Comparison of ENCODE assay signal across 30 mouse cellular contexts in genomic region chr6:99784285-99784684, GRCm38 (mm10). TPM values are rescaled to one million over a fixed set of nuclear protein-coding genes. Genes with fewer than 3 reads are reported as not detected.
DNase-seq lines count a peak whose midpoint lies in the region; ATAC-seq and TF ChIP-seq lines count a peak whose summit lies in the region.
"Had no signal": no experiment of that assay in that cellular context is flagged by ENCODE, and none has a peak within 500 bp of the region (broad histone marks: within the 10 kb centered on the region; RNA-seq: fewer than 3 reads in every experiment).

No protein-coding gene starts in this region.

- H3K4me3 ChIP-seq in midbrain, embryonic 14.5 days (replicated peaks; ENCODE audit: low read depth, low read length) = no peak overlapping the region
- no peak overlapping the region for H3K4me3 ChIP-seq in midbrain, embryonic 15.5 days
- H3K4me3 ChIP-seq in forebrain, postnatal 0 days (ENCODE audit: low read depth, low read length) = no peak overlapping the region
- H3K4me3 ChIP-seq: gastrocnemius, adult 2 months; heart, embryonic 15.5 days; intestine, embryonic 15.5 days; limb, embryonic 12.5 days; liver, embryonic 12.5 days had no signal

- H3K9ac ChIP-seq in midbrain, embryonic 14.5 days (replicated peaks; ENCODE audit: low read length) = no peak overlapping the region
- H3K9ac ChIP-seq in midbrain, embryonic 15.5 days = no peak overlapping the region
- no peak overlapping the region for H3K9ac ChIP-seq in forebrain, postnatal 0 days
- H3K9ac ChIP-seq: heart, embryonic 15.5 days; intestine, embryonic 15.5 days; limb, embryonic 12.5 days; liver, embryonic 12.5 days had no signal

- no peak for TF ChIP-seq CTCF in forebrain, postnatal 0 days (IDR thresholded peaks at IDR 0.05; ENCODE audit: low read depth)

- no peak overlapping the region for H3K4me2 ChIP-seq in midbrain, embryonic 14.5 days (ENCODE audit: low read length)
- no peak overlapping the region for H3K4me2 ChIP-seq in midbrain, embryonic 15.5 days
- no peak overlapping the region for H3K4me2 ChIP-seq in forebrain, postnatal 0 days (ENCODE audit: low read depth)
- H3K4me2 ChIP-seq: heart, embryonic 15.5 days; intestine, embryonic 15.5 days; limb, embryonic 12.5 days; liver, embryonic 12.5 days; midbrain, embryonic 11.5 days had no signal

- no peaks in the 10 kb centered on the region for H3K36me3 ChIP-seq in midbrain, embryonic 14.5 days (ENCODE audit: control insufficient read depth, insufficient read depth, low read length)
- H3K36me3 ChIP-seq in midbrain, embryonic 15.5 days (replicated peaks) = no peaks in the 10 kb centered on the region
- H3K36me3 ChIP-seq in forebrain, postnatal 0 days (ENCODE audit: insufficient read depth) = no peaks in the 10 kb centered on the region
- H3K36me3 ChIP-seq: heart, embryonic 15.5 days; intestine, embryonic 15.5 days; limb, embryonic 12.5 days; liver, embryonic 12.5 days had no signal

- 54% methylated on average over 8 of the region's 8 CpGs for WGBS in midbrain, embryonic 14.5 days
- 48% methylated on average over 8 of the region's 8 CpGs for WGBS in midbrain, embryonic 15.5 days
- 14% methylated on average over 8 of the region's 8 CpGs for WGBS in forebrain, postnatal 0 days

- DNase-seq in frontal cortex, postnatal 14 days (ENCODE audit: low spot score in 2 of 2) = no peak
- DNase-seq in midbrain, embryonic 14.5 days = peak; percentile 21
- peak; percentile 57 for DNase-seq in brain, embryonic 18.5 days (ENCODE audit: low read depth, low spot score)
- DNase-seq in forebrain, postnatal 0 days = peak; percentile 74
- DNase-seq in ovary, postnatal 36 days (ENCODE audit: low spot score) = no peak
- DNase-seq in urinary bladder, adult 2 months (ENCODE audit: low spot score) = no peak
- DNase-seq: adrenal gland, postnatal 10 days; cerebellum, adult 11 months; cerebellum, adult 9-11 months; gastrocnemius, adult 2 months; kidney, postnatal 36 days; lung, adult 18-20 months; lung, postnatal 10 days; right cerebral cortex, adult 18-20 months; spleen, adult 18-20 months; thymus, postnatal 14 days had no signal

- ATAC-seq in frontal cortex, adult (ENCODE audit: low TSS enrichment) = peak; percentile 41; the same call in 1 of the 2 replicates
- ATAC-seq in midbrain, embryonic 14.5 days (ENCODE audit: low FRiP score, low TSS enrichment) = no peak
- ATAC-seq in midbrain, embryonic 15.5 days (replicated peaks) = no peak
- ATAC-seq in forebrain, postnatal 0 days = peak; percentile 81
- ATAC-seq: hindbrain, embryonic 16.5 days; intestine, embryonic 15.5 days; liver, embryonic 12.5 days had no signal

- H3K27me3 ChIP-seq in midbrain, embryonic 14.5 days (ENCODE audit: control insufficient read depth, insufficient read depth, low read length) = no peaks in the 10 kb centered on the region
- no peaks in the 10 kb centered on the region for H3K27me3 ChIP-seq in midbrain, embryonic 15.5 days (replicated peaks)
- no peaks in the 10 kb centered on the region for H3K27me3 ChIP-seq in forebrain, postnatal 0 days (ENCODE audit: insufficient read depth, low read length)
- H3K27me3 ChIP-seq: heart, embryonic 15.5 days; intestine, embryonic 15.5 days; liver, embryonic 12.5 days had no signal

- no peaks in the 10 kb centered on the region for H3K9me3 ChIP-seq in midbrain, embryonic 14.5 days (ENCODE audit: control insufficient read depth, low read length)
- H3K9me3 ChIP-seq in midbrain, embryonic 15.5 days = no peaks in the 10 kb centered on the region
- H3K9me3 ChIP-seq in forebrain, postnatal 0 days (ENCODE audit: low read length) = no peaks in the 10 kb centered on the region
- H3K9me3 ChIP-seq: heart, embryonic 15.5 days; intestine, embryonic 15.5 days; limb, embryonic 12.5 days; liver, embryonic 12.5 days had no signal

- 0 out of 2 replicates have a peak, but pooled peaks cover 6% of the 10 kb centered on the region for H3K4me1 ChIP-seq in midbrain, embryonic 14.5 days (ENCODE audit: control insufficient read depth, insufficient read depth, low read length)
- H3K4me1 ChIP-seq in midbrain, embryonic 15.5 days = no peaks in the 10 kb centered on the region
- H3K4me1 ChIP-seq in forebrain, postnatal 0 days (ENCODE audit: insufficient read depth) = 0 out of 2 replicates have a peak, but pooled peaks cover 8% of the 10 kb centered on the region
- H3K4me1 ChIP-seq: heart, embryonic 15.5 days; intestine, embryonic 15.5 days; limb, embryonic 12.5 days; liver, embryonic 12.5 days had no signal

- no peak overlapping the region for H3K27ac ChIP-seq in midbrain, embryonic 14.5 days (replicated peaks; ENCODE audit: low read depth, low read length)
- no peak overlapping the region for H3K27ac ChIP-seq in midbrain, embryonic 15.5 days
- H3K27ac ChIP-seq in forebrain, postnatal 0 days (ENCODE audit: low read depth, low read length) = 0 out of 2 replicates have a peak overlapping the region, but pooled peaks have one; percentile 24
- H3K27ac ChIP-seq: gastrocnemius, adult 2 months; heart, embryonic 15.5 days; intestine, embryonic 15.5 days; limb, embryonic 12.5 days; liver, embryonic 12.5 days had no signal

RNA-seq across cellular contexts. Expression of gene Prok2, which starts 58.1 kb away (rescaled TPM):
- 0.50 and 0.89 TPM in 2 replicates for polyA plus RNA-seq in midbrain, embryonic 14.5 days (2014; fragmentation: Nextera tagmentation; extraction: Ambion mirVana)
- polyA plus RNA-seq in midbrain, embryonic 15.5 days (2015; fragmentation: Nextera tagmentation; extraction: Ambion mirVana) = 0.54 and 0.71 TPM in 2 replicates
- total RNA-seq in forebrain, postnatal 0 days (2014; rRNA removed) = 1.00 and 1.5 TPM in 2 replicates
- polyA plus RNA-seq in forebrain, postnatal 0 days (2015; fragmentation: Nextera tagmentation; extraction: Ambion mirVana) = 3.8 and 4.9 TPM in 2 replicates
- polyA plus RNA-seq in urinary bladder, adult 2 months (2012; rRNA removed) = not detected in 2 replicates
- total RNA-seq: adrenal gland, postnatal 10 days; common myeloid progenitor, adult 5-6 weeks; gastrocnemius, adult 2 months; heart, postnatal 36 days; megakaryocyte progenitor cell, adult 5-6 weeks; monocyte, adult 5-6 weeks had no signal
- polyA plus RNA-seq: kidney, embryonic 14.5 days; liver, embryonic 12.5 days; midbrain, embryonic 11.5 days; neural tube, embryonic 11.5 days had no signal

Comparison
In these comparisons a context has a peak if more than half of its experiments do, and no peak if none do; other contexts are left out.
1. ATAC-seq: peak in frontal cortex, adult (single experiment) and forebrain, postnatal 0 days (single experiment); none in midbrain, embryonic 14.5 days (single experiment) and midbrain, embryonic 15.5 days (single experiment).
2. DNase-seq: peak in midbrain, embryonic 14.5 days (single experiment), brain, embryonic 18.5 days (single experiment) and forebrain, postnatal 0 days (single experiment); none in frontal cortex, postnatal 14 days (0 of 2), ovary, postnatal 36 days (single experiment) and urinary bladder, adult 2 months (single experiment).